Mouse (Mus musculus): ENCODE data around the gene Dvl3. TPM values are rescaled to one million over a fixed set of nuclear protein-coding genes. Genes with fewer than 3 reads are reported as not detected.

Dvl3 gene
- polyA plus RNA-seq, 1 experiment from 2014 or later, result 25.3 TPM

- Histone ChIP-seq H3K27ac (ENCODE audit: low read depth, low read length) (0 out of 2 replicates have a peak overlapping the region, but pooled peaks have one; percentile 2), H3K9me3 (replicated peaks; ENCODE audit: control insufficient read depth, low read length) (no peaks in the 10 kb centered on the region), H3K4me1 (ENCODE audit: control insufficient read depth, insufficient read depth, low read length) (peaks cover 21% of the 10 kb centered on the region), H3K27me3 (replicated peaks; ENCODE audit: control insufficient read depth, insufficient read depth, low read length) (no peaks in the 10 kb centered on the region), H3K9ac (ENCODE audit: low read length) (no peak overlapping the region), H3K36me3 (ENCODE audit: control insufficient read depth, insufficient read depth, low read length) (peaks cover 57% of the 10 kb centered on the region), H3K4me3 (ENCODE audit: low read depth, low read length) (no peak overlapping the region), H3K4me2 (ENCODE audit: low read length) (no peak overlapping the region)
- 51% methylated on average over 10 of the region's 10 CpGs for WGBS
- ATAC-seq, result no peak
- no peak for DNase-seq (ENCODE audit: low spot score)
These were observed 18.0 kb downstream of the Dvl3 start for GRCm38 (mm10) chr16:20534617-20535295.

GRCm38 (mm10) chr16:20535296-20536080 is 18.7 kb downstream of the Dvl3 start, which contains the start of gene Ap2m1:
TSS of gene Ap2m1 (plus strand) at chr16:20535478.
- Histone ChIP-seq H3K9ac (ENCODE audit: low read length) (peak within 1 kb of the TSS; percentile 98), H3K4me3 (ENCODE audit: low read depth, low read length) (peak within 1 kb of the TSS; percentile 86), H3K4me1 (ENCODE audit: control insufficient read depth, insufficient read depth, low read length) (peaks cover 21% of the 10 kb centered on the region), H3K4me2 (ENCODE audit: low read length) (peak within 1 kb of the TSS; percentile 91), H3K27me3 (replicated peaks; ENCODE audit: control insufficient read depth, insufficient read depth, low read length) (no peaks in the 10 kb centered on the region), H3K27ac (ENCODE audit: low read depth, low read length) (peak within 1 kb of the TSS; percentile 66), H3K9me3 (replicated peaks; ENCODE audit: control insufficient read depth, low read length) (no peaks in the 10 kb centered on the region), H3K36me3 (ENCODE audit: control insufficient read depth, insufficient read depth, low read length) (peaks cover 57% of the 10 kb centered on the region)
- ATAC-seq, result peak; percentile 98
- WGBS, result under 1% methylated on average over 52 of the region's 52 CpGs
- DNase-seq (ENCODE audit: low spot score), result peak; percentile 100

- peak overlapping the region; percentile 98 for H3K9ac ChIP-seq (ENCODE audit: low read length)
- H3K36me3 ChIP-seq (ENCODE audit: control insufficient read depth, insufficient read depth, low read length), result peaks cover 57% of the 10 kb centered on the region
- peaks cover 21% of the 10 kb centered on the region for H3K4me1 ChIP-seq (ENCODE audit: control insufficient read depth, insufficient read depth, low read length)
- peak overlapping the region; percentile 66; the same call in 1 of the 2 replicates for H3K27ac ChIP-seq (ENCODE audit: low read depth, low read length)
- peak overlapping the region; percentile 86 for H3K4me3 ChIP-seq (ENCODE audit: low read depth, low read length)
- DNase-seq (ENCODE audit: low spot score), result no peak
- H3K4me2 ChIP-seq (ENCODE audit: low read length), result peak overlapping the region; percentile 91
- no peaks in the 10 kb centered on the region for H3K9me3 ChIP-seq (replicated peaks; ENCODE audit: control insufficient read depth, low read length)
- no peaks in the 10 kb centered on the region for H3K27me3 ChIP-seq (replicated peaks; ENCODE audit: control insufficient read depth, insufficient read depth, low read length)
- ATAC-seq, result no peak
- 31% methylated on average over 9 of the region's 9 CpGs for WGBS
These were observed 19.4 kb downstream of the Dvl3 start for GRCm38 (mm10) chr16:20536081-20536665.

- Histone ChIP-seq H3K27ac (ENCODE audit: low read depth, low read length) (no peak overlapping the region; the same call in 1 of the 2 replicates), H3K36me3 (ENCODE audit: control insufficient read depth, insufficient read depth, low read length) (peaks cover 57% of the 10 kb centered on the region), H3K9me3 (replicated peaks; ENCODE audit: control insufficient read depth, low read length) (no peaks in the 10 kb centered on the region), H3K27me3 (replicated peaks; ENCODE audit: control insufficient read depth, insufficient read depth, low read length) (no peaks in the 10 kb centered on the region), H3K4me1 (ENCODE audit: control insufficient read depth, insufficient read depth, low read length) (peaks cover 21% of the 10 kb centered on the region), H3K9ac (ENCODE audit: low read length) (peak overlapping the region; percentile 98), H3K4me3 (ENCODE audit: low read depth, low read length) (peak overlapping the region; percentile 86), H3K4me2 (ENCODE audit: low read length) (peak overlapping the region; percentile 91)
- DNase-seq (ENCODE audit: low spot score) (no peak), ATAC-seq (no peak)
- WGBS, result 5% methylated on average over 5 of the region's 5 CpGs
These were observed 20.3 kb downstream of the Dvl3 start for GRCm38 (mm10) chr16:20537071-20537471.

GRCm38 (mm10) chr16:20537601-20538320 is 21.0 kb downstream of the Dvl3 start:
- DNase-seq (ENCODE audit: low spot score) (no peak), ATAC-seq (no peak)
- peak overlapping the region; percentile 86 for H3K4me3 ChIP-seq (ENCODE audit: low read depth, low read length)
- no peak overlapping the region for H3K27ac ChIP-seq (ENCODE audit: low read depth, low read length)
- H3K27me3 ChIP-seq (replicated peaks; ENCODE audit: control insufficient read depth, insufficient read depth, low read length), result no peaks in the 10 kb centered on the region
- 31% methylated on average over 6 of the region's 6 CpGs for WGBS
- H3K4me1 ChIP-seq (ENCODE audit: control insufficient read depth, insufficient read depth, low read length), result peaks cover 21% of the 10 kb centered on the region
- peak overlapping the region; percentile 91 for H3K4me2 ChIP-seq (ENCODE audit: low read length)
- no peaks in the 10 kb centered on the region for H3K9me3 ChIP-seq (replicated peaks; ENCODE audit: control insufficient read depth, low read length)
- peak overlapping the region; percentile 98 for H3K9ac ChIP-seq (ENCODE audit: low read length)
- H3K36me3 ChIP-seq (ENCODE audit: control insufficient read depth, insufficient read depth, low read length), result peaks cover 61% of the 10 kb centered on the region

GRCm38 (mm10) chr16:20539649-20540048 is 22.9 kb downstream of the Dvl3 start:
- no peak for DNase-seq (ENCODE audit: low spot score)
- WGBS, result 89% methylated on average over 3 of the region's 3 CpGs
- peaks cover 67% of the 10 kb centered on the region for H3K36me3 ChIP-seq (ENCODE audit: control insufficient read depth, insufficient read depth, low read length)

GRCm38 (mm10) chr16:20540438-20540837 is 23.7 kb downstream of the Dvl3 start:
- H3K36me3 ChIP-seq (ENCODE audit: control insufficient read depth, insufficient read depth, low read length), result peaks cover 75% of the 10 kb centered on the region
- H3K9ac ChIP-seq (ENCODE audit: low read length), result no peak overlapping the region

More at GRCm38 (mm10) chr16:20539649-20540048, 22.9 kb downstream of the Dvl3 start:
- Histone ChIP-seq H3K4me1 (ENCODE audit: control insufficient read depth, insufficient read depth, low read length) (peaks cover 21% of the 10 kb centered on the region), H3K4me2 (ENCODE audit: low read length) (no peak overlapping the region), H3K9me3 (replicated peaks; ENCODE audit: control insufficient read depth, low read length) (no peaks in the 10 kb centered on the region), H3K9ac (ENCODE audit: low read length) (no peak overlapping the region), H3K4me3 (ENCODE audit: low read depth, low read length) (no peak overlapping the region), H3K27ac (ENCODE audit: low read depth, low read length) (no peak overlapping the region), H3K27me3 (replicated peaks; ENCODE audit: control insufficient read depth, insufficient read depth, low read length) (no peaks in the 10 kb centered on the region)
- ATAC-seq, result no peak

GRCm38 (mm10) chr16:20545696-20546095 is 28.9 kb downstream of the Dvl3 start:
- Histone ChIP-seq H3K4me1 (ENCODE audit: control insufficient read depth, insufficient read depth, low read length) (peaks cover 10% of the 10 kb centered on the region), H3K36me3 (ENCODE audit: control insufficient read depth, insufficient read depth, low read length) (peaks cover 63% of the 10 kb centered on the region), H3K4me2 (ENCODE audit: low read length) (no peak overlapping the region), H3K4me3 (ENCODE audit: low read depth, low read length) (no peak overlapping the region), H3K27ac (ENCODE audit: low read depth, low read length) (no peak overlapping the region), H3K27me3 (replicated peaks; ENCODE audit: control insufficient read depth, insufficient read depth, low read length) (no peaks in the 10 kb centered on the region), H3K9me3 (replicated peaks; ENCODE audit: control insufficient read depth, low read length) (no peaks in the 10 kb centered on the region), H3K9ac (ENCODE audit: low read length) (no peak overlapping the region)
- ATAC-seq (no peak), DNase-seq (ENCODE audit: low spot score) (no peak)
- 91% methylated on average over 10 of the region's 10 CpGs for WGBS

More at GRCm38 (mm10) chr16:20540438-20540837, 23.7 kb downstream of the Dvl3 start:
- H3K4me3 ChIP-seq (ENCODE audit: low read depth, low read length), result no peak overlapping the region
- peaks cover 21% of the 10 kb centered on the region for H3K4me1 ChIP-seq (ENCODE audit: control insufficient read depth, insufficient read depth, low read length)
- no peak for DNase-seq (ENCODE audit: low spot score)
- 90% methylated on average over 4 of the region's 4 CpGs for WGBS
- no peak overlapping the region for H3K27ac ChIP-seq (ENCODE audit: low read depth, low read length)
- no peak for ATAC-seq
- no peaks in the 10 kb centered on the region for H3K27me3 ChIP-seq (replicated peaks; ENCODE audit: control insufficient read depth, insufficient read depth, low read length)
- H3K4me2 ChIP-seq (ENCODE audit: low read length), result no peak overlapping the region
- H3K9me3 ChIP-seq (replicated peaks; ENCODE audit: control insufficient read depth, low read length), result no peaks in the 10 kb centered on the region

Data from forebrain, embryonic 14.5 days (tissue).